Mouse (Mus musculus) brain, adult 2 months (tissue): Measurements from ENCODE around the gene Tbcd.

Source experiments
- DNase-seq: peaks from one replicate; pipeline ENCODE4 v3.0.0; 2011; ENCODE audit warnings: low read depth, low spot score

Gene Tbcd

DNA sequence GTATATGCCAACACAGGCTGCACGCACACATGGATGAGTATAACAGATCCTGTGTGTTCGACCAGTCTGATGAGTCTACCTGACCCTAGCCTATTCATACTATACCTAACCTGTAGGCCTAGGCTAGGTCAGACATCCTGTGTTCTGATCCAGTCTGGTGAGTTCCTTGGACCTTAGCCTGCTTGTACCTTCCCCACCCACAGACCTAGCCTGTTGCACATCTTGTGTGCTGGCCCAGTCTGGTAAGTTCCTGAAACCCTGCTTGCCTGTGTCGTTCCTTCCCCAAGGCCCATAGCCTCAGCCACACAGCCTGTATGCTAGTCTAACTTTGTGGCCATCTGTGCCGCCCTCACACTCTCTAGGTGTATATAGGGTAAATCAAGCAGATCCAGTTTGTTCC lies 112.5 kb downstream of the Tbcd start:
- no peak for DNase-seq

DNA sequence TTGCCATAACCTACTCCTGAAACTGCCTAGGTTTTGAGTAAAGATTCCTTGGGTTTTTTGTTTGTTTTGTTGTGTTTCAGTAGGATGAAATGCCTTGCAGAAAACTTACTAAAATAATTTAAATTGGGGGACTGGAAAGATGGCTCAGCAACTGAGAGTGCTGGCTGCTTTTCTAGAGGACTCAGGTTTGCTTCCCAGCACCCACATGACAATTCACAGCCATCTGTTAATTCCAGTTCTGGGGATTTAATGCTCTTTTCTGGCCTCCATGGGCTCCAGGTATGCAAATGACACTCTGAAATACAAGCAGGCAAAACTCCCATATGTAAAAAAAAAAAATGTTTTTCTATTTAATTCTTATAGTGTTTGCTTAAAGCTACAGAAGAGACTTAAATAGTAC lies 130.1 kb downstream of the Tbcd start:
- DNase-seq: peak; percentile 55

DNA sequence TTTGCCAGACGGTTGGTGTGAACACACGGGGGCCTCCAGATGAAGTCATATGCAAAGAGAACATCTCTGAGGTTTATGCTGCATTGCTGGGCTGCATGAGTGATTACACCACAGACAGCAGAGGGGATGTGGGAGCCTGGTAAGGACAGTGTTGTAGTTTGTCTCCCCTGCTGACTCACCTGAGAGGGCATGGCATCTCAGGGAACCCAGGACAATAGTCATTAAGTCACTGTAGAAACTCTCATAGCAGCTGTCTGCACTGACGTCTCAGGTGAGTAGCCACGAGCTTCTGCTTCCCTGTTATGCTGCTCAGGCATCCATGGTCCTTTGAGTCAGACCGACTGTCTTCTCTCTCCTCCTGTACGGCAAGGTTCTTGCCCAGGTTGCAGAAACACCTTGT lies 145.5 kb downstream of the Tbcd start:
- DNase-seq: no peak

DNA sequence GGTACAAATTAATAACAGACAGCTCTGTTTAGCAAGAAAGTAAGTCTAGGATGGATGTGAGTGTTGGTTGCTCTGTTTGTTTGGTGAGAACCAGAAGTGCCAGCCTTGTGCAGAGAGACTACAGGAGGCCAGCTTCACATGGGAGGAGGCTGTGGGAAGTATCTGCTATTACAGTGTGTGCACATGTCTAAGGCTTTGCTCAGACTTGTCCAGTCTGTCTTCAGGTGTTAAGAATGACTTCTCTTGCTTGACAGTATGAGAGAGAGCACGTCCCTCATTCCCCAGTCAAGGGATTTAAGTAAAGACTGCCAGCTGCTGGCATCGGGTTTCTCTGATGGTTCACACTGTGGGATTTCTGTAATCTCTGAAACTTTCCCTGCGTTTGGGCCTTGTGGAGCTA lies 149.7 kb downstream of the Tbcd start:
- DNase-seq: no peak

DNA sequence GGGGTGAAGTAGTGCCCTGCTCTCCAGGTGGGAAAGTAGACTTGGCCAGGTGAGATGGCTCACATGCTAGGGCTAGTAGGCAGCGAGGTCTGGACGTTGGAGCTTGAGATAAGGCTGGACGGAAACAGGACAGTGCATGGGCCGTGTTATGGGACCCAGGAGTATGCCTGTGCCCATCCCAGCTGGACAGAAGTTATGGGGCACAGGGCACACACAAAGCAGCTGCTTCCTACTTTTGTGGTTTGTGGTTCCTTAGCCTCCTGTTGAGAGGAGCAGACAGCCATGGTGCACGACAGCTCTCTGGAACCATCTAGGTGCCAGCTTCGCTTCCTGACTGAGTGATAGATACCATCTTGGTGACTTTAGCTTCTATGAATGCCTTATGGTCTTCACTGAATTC lies 153.9 kb downstream of the Tbcd start:
- no peak for DNase-seq

DNA sequence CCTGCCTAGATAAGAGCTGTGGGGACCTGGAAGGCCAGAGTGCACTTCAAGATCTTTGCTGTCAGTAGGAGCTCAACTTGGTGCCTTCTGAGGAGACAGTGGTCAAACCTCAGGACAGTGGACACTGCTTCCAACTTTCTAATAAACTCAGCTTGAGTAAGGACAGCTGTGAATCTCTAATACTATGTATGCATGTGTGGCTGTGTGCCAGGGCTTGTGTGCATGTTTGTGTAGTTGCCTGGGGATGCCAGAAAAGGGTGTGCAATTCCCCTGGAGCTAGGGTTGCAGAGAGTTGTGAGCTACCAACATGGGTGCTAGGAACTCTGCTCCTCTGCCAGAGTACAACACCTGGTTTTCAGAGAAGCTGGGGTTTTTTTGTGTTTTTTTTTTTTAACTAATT lies 159.2 kb downstream of the Tbcd start:
- DNase-seq: no peak

DNA sequence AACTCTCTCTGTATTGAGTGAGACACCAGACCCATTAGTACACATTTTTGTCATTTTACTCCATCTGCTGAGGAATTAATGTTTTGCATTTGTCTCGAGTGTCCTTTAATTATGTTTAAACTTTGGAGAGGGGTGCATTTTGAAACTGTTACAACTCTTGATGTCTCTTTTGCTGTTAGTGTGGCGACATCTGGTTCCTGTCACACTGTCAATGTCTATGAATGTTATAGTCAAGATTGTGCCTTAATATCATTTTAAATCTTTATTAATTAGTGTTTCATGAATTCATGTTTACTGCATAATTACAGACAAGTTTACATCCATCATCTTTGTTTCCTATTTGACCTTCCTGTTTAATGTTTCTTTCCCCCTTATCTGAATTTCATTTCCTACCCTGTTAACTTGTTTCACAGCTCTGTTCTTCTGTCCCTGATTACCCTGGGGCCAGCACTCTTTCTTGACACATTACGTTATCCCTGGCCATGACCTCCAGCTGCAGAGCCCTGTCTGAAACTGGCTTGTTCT lies 164.3 kb downstream of the Tbcd start:
- no peak for DNase-seq

DNA sequence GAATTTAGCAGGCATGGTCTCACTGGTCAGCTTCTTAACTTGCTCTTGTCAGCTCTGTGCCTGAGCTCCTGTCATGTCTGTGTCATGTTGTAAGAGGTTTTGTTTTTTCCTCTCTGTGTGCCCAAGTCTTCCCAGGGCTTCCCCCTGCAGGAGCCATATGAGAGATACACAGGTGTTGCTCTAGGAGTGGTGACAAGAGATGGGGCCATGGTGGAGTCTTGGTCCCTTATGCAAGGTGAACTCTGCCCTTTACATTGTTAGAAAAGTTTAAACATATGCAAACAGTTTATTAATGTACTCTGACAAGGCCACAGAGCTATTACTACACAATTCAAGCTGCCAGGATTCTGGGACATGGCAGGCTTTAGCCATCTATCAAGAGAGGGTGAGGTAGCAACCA lies 164.8 kb downstream of the Tbcd start:
- DNase-seq: no peak

DNA sequence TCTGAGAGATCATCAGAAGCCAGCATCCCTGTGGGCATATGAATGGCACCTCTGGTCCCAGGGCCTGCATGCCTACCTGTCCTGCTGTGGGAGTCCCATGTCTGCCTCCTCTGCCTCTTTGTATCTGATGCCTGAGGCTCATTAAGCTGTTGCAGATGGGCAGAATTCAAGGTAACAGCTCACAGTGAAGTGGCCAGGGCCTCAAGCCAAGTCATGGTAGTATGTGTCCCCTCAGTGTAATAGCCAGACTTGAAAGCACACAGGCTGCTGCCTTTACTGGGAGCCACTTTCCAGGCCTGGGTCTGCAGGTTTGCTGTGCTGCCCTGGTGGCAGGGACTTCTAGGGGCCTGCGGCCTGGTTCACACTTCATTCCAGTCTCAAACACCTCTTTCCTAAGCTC lies 165.6 kb downstream of the Tbcd start:
- no peak for DNase-seq

DNA sequence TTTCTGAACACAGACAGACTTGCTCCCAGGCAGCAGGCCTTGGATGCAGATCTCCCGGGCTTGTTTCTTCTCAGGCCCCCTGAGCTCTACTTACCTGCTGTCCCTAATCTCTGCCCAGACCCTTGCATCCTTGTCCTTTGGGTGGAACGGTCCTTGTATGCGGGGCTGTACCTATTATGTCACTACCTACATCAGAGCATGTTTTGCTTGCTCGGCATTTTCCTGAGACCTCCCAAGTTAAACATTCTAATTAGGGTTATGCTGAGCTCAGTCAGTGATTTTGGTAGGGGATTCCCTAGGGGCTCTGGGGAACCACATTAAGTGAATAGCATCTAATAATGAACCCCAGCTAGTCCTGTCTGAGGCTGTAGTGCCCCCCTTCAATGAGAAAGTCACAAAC lies 173.3 kb downstream of the Tbcd start:
- DNase-seq: no peak

DNA sequence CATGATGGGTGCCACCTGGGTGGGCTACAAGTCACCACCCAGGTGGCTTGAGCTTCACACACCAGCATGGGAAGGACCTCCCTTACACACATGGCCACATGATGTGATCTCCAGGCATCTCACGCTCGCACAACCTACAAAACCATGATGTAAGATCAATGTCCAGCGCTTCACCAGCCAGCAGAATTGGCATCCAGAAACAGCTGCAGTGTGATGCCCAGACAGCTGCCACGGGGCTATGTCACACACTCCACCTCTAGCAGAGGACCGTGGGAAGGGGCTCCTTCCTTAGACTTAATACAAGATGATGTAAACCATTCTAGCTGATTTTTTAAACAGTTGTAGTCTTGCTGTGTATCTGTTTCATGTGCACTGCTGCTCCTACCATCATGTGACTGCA lies 175.8 kb downstream of the Tbcd start:
- DNase-seq: no peak

DNA sequence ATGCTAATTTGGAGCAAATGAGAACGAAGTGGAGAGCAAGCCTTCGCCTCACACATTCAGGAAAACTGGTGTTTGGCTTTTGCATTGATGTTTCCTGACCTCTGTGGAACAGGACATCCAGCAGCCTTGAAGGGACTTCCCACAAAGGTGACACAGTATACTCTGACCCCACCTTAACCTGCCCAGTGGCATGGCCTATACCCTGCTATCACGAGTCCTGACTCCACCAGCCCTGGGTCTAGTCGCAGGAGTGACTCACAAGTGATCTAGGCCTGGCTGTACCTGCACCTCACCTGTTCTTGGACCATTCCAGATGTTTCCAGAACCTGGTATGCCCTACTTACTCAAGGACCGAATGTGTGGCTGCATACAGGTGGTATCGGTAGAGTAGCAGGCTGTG lies 177.8 kb downstream of the Tbcd start:
- no peak for DNase-seq

DNA sequence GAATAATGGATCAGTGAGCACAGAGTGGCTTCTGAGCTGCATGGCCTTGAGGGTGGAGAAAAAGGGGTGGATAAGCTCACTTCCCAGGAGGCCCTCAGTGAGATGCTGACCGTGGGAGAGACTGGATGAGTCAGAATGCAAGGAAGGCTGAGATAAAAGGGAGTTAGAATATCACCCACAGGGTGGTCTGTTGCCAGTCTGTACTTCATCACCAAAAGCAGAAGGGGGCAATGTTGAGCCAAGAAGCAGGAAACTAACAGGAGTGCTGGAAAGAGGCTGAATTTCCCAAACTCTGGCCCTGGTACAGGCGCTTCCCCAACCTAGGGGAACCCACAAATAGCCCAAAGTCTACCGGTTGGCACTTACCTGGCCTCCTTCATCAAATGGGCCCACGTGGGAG lies 178.7 kb downstream of the Tbcd start:
- DNase-seq: peak; percentile 42

DNA sequence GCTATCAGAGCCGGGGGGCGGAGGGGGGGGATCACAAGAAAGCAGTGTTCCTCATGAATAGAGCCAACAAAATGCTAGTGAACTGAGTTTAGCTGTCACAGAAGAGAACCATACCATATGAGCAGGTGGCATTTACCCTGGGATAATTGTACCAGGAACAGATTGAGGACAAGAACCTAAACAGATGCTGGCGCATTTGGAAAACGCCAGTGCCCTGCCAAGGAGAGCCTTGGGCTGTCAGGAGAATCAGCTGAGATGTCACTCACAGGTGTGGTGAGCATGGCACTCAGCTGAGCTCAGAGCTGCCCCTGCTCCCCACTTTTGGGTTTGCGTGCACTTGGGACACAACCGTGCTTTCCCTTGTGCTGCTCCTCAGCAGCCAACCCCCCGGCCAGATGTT lies 179.7 kb downstream of the Tbcd start:
- peak; percentile 75 for DNase-seq

DNA sequence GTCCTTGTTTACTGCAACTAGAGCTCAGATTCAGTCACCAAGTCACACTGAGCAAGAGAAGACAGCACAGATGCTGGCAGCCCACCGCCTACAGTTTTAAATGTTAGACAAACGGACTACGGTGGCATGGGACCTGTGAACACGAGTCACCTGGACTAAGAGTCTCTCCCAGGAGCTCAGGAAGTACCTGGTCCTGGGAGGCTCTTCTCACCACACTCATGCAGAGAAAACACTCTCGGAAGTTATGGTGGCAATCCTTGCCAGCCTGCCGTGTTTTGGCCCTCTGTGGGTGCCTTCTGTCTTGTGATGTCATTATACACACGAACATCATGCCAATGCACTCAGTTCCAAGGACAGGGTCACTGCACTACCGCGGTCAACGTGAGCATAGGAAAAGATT lies 184.9 kb downstream of the Tbcd start:
- DNase-seq: no peak

DNA sequence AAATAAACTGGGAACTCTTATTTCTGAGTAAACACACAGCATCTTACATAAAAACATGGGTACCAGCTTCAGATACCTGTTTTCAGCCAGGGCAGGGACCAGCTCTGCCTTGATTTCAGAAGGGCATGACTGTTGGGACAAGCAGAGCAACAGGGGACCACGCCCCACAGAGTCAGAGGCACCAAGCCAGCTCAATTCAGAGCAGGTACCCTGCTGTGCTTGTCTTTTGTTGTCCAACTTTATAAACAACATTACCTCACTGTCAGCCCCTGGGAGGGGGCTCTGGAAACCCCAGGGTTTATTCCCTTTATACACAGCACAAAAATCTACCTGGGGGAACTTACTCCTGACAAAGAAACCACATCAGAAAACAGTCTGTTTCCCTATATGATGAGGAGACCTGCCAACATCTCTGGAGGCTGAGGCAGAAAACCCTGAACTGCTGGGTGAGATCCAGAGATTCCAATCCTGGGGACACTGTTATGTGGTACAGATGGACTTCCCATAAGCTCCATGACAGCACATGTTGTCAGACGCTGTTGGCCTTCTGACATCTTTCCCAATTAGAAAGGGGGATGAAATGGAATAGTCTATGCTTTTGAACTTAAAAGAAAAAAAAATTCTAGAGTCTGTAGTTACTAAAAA lies 189.9 kb downstream of the Tbcd start:
- peak; percentile 75 for DNase-seq

DNA sequence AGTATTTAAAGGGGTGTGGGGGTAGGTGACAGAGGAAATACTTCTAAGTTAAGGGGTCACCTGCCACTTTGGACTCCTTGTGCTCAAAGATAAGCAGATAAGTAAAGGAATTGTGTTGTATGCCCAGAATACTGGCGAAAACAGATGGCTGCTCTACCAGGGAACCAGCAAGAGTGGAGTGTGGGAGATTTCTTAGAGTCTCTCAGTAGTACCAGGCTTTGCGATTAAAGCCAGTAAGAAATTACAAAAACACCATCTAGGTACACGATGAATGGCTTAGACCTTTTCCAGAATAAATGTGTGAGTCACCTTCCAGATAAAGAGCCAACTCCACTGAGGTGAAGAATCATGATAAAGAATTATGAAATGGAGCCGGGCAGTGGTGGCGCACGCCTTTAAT lies 193.6 kb downstream of the Tbcd start:
- DNase-seq: peak; percentile 63

DNA sequence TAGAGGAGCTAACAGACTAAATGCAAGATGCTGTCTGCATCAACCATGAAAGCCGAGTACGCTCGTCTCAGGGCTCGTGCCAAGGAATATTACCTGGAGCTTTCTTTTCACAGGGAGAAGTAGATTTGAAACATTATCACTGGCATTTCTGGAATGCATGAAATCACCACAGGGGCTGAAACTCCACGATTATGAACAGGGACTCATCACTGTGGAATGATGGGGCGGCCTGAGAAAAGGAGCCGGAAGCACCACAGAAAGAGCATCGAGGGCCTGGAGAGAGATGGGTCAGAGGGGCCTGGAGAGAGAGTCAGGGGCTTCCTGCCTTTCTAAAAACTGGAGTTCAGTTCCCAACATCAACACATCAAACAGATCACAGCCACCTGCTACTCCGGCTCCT lies 195.6 kb downstream of the Tbcd start:
- no peak for DNase-seq

DNA sequence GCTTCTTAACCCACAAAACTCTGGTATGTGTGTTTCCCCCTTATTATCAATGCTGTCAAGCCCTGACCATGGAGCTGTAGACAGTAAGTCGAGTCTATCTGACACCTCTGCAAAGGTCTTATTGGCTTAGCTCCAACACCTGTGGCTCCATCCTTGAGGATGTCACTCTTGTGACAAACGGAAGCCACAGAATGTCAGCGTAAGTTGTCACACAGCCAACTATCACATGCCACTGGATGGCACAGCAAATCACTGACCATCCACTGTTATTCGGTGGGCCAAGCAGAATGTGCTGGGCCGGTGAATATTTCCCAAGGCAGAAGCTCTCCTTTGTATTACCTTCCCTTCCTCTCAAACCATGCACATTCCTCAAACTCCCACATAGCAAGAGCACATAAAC lies 196.4 kb downstream of the Tbcd start:
- DNase-seq: no peak

DNA sequence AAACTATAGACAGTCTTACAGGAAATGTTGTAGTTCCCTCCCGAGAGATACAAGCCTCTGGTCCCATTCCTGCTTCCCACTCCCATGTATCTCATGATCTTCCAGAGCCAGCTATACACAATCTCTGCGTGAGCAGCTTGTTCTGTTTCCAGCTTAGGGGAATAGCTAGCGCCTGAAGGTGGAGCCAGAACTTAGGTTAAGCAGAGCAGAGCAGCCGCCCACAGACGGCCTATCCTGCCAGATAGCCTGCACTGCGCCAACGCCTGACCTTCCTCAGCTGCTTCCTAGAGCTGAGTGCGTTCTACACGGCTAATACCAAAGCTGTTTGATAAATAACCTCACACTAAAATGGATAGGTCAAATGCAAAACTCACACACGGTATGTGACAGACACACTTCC lies 198.2 kb downstream of the Tbcd start:
- peak; percentile 84 for DNase-seq

DNA sequence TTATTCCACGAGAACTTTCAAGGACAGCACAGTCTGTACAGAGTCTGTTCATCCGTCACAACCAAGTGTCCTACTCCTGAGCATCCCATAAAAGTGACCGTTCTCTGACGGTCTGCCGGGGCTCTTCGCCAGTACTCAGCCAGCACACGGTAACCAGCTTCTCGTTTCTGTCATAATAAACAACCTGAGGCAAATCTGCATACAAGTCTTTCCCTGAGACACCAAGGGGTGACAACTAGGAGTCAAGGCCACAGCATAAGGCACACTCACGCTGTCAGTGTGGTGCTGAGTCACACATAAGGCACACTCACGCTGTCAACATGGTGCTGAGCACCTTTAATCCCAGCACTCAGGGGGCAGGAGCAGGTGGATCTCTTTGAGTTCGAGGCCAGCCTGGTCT lies 198.9 kb downstream of the Tbcd start:
- no peak for DNase-seq

DNA sequence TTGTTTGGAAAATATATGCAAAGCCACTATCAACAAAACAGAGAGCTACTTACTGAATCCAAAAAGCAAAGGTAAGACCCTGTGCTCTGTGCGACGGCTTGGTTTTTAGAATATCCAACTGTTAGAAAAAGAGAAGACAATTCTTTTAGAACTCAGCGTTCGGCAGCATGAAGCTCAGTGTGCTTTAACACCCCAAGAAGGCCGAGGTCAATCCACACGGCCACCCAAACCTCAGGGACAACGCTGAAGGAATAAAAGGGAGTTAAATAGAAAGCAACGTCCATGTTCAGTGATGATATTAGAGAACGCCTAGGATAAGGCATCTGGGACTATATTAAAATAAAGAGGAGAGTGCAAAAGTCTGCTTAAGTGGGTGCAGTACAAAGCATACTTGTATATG lies 199.8 kb downstream of the Tbcd start:
- no peak for DNase-seq

DNA sequence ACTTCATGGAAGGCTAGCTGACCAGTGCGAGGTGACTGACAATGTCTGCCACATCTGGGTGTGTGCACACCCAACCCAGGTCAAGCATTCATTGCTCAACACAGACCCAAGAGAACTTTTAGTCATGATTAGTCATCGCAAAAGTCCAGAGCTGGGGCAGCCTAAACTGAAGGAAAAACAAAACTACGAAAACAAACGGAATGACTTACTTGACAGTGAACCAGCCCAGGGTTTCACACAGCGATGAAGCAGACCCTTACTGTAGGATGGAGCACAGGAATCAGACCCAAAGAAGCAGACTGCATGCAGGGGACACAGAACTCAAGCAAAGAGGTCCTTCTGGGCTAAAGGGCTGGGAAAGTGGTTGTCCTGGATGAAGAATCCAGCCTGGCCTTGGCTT lies 200.2 kb downstream of the Tbcd start:
- DNase-seq: no peak
